Mouse (Mus musculus) ES-E14 (cell line): Measurements from ENCODE around the gene Rbpj.

Experiments used
- CHD2 ChIP-seq: IDR thresholded peaks from 2 replicates; pipeline ENCODE4 v1.6.1; 2014; ENCODE audit warnings: mild to moderate bottlenecking, low read depth, low read length, inconsistent platforms
- HCFC1 ChIP-seq: IDR thresholded peaks from 2 replicates; pipeline ENCODE4 v1.6.1; 2012; ENCODE audit warnings: low read length, inconsistent platforms, borderline replicate concordance; ENCODE audit not compliant: insufficient read depth
- MAFK ChIP-seq: IDR thresholded peaks from 2 replicates; pipeline ENCODE4 v1.6.1; 2014; ENCODE audit warnings: mild to moderate bottlenecking, low read depth, low read length, inconsistent platforms; ENCODE audit not compliant: insufficient read depth
- ZC3H11A ChIP-seq: IDR thresholded peaks from 2 replicates; pipeline ENCODE4 v1.6.1; 2012; ENCODE audit warnings: low read depth, mild to moderate bottlenecking, inconsistent platforms, low read length, borderline replicate concordance
- ZNF384 ChIP-seq: IDR thresholded peaks from 2 replicates; pipeline ENCODE4 v1.6.1; 2012; ENCODE audit warnings: low read depth, low read length, inconsistent platforms

DNA sequence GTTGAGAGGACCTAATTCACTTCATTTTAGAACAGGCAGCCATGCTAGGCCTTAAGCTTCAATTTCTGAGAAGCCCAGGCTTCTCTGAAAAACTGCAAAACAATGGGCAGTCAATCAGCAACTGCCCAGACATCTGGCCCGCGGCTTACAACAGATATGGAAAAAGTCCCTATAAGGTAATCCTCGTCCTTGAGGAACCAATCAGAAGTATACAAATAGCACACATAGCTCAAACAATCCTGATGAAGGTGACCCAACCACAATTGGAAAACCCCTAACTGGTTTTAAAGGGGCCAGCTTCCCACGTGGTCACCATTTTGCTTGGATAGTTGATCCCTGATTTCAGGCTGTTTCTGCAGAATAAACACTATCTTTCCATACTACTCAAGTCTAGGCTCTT lies 89.0 kb downstream of the Rbpj start:
- TF ChIP-seq ZC3H11A (no peak), MAFK (no peak), CHD2 (peak; percentile 54; the same call in 1 of the 2 replicates), ZNF384 (no peak), HCFC1 (no peak)
